Mouse (Mus musculus): Measurements from ENCODE around the gene Ovol3. TPM values are rescaled to one million over a fixed set of nuclear protein-coding genes. Genes with fewer than 3 reads are reported as not detected.
A peak's percentile ranks its signal among the peaks of the same experiment; 100 is the strongest.
"Not testable (repeated sequence)": the region's sequence is repeated elsewhere in the genome, so short reads cannot be mapped to it uniquely, and the experiment has no call there.

Ovol3 gene
- total RNA-seq, 2 experiments from 2014 or later, result not detected

DNA sequence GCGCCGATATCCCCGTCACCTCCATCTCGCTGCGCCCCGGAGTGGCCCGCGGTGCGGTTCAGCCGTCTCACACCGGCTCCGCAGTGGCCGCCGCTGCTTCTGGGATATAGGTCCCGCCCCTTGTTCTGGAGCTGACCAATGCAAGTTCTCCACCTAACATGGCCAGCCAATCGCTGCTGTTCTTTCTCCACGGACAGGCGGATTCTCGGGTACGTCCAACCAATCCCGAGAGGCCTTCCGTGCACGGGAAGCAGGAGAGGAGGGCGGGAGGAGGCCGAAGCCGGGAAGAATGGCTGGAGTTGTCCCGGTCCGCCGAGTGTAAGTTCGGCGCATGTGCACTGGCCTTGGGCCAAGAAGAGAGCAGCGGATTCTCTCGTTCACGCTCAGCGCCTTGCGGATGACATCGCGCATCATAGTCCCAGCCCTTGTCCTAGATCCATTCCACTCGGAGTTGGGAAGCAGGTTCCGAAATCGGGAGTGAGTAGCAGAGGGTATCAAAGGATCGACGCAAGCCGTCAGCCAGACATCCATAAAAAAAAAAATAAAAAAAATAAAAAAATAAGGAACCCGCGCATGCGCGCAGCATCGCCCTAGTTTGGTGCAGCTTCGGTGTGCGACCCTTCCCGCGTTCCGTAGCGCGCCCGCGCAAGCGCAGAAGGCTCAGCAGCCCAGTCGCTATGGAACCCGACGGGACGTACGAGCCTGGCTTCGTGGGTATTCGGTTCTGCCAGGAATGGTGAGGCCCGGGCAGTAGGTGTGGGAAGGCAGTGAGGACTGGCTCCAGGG is 3.7 kb downstream of the Ovol3 start, which contains the start of the genes Polr2i and Tbcb:
Gene Polr2i, plus strand, starts transcription at position 280 of the 786 bp plus-strand sequence.
Gene Tbcb, minus strand, starts transcription at position 604 of the 786 bp plus-strand sequence.
- intact Hi-C loops (cut with DNase I), result loop anchor here (2.0 kb wide), 1 partner anchor 47 kb away; no protein-coding TSS in a partner anchor
- DNase-seq, result peak; percentile 96 to 98

DNA sequence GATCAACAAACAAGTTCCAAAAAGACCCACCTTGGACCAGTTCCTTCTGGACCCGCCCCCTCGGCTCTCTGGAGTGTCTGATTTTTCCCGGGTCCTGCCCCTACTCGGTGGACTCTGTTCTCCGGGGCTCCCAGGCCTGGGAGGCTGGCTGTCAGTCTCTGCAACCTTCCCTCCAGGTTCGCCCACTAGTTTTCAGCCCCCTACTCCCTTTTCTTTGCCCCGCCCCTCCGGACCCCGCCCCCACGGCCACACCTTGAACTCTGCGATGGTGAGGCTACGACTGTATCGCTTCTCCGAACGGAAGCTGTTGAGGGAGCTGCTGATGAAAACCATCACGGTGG is 4.2 kb downstream of the Ovol3 start:
- intact Hi-C loops (cut with DNase I), result no loop called here
- DNase-seq, result no peak

DNA sequence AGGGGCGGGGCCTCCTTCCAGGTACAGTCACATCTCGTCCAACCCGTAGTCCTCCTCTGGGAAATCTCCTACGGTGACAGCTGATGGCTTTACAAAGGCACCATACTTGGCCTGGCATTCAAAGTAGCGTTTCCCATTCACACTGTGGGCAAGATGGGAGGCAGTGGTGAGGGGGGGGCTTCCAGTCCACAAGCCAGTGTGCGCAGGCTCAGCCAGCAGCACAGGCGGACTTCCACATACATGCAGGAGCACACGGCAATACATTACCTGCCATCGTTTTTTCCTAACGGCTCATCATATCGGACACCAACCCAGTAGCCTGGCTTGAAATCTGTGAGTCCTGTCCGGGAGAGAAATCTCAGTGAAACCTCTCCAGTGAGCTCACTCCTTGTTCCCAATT is 11.3 kb downstream of the Ovol3 start:
- intact Hi-C loops (cut with DNase I), result no loop called here
- no peak for DNase-seq

DNA sequence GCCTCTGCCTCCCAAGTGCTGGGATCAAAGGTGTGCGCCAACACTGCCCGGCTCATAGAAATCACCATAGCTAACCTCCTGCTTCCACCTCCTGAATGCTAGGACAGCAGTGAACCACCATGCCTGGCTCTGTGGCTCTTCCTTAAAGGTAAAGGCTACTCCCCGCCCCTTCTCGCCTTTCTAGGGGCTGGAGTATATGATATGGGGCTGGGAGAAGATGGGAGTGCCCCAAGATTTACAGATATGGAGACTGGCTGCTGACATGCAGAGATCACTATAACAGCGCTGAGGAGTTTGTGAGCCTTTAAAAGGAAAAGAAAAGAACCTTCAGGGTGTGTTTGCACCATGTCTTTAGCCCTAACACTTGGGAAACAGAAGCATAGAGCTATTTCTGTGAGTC is 13.3 kb downstream of the Ovol3 start:
- no peak for DNase-seq
- intact Hi-C loops (cut with DNase I), result no loop called here

DNA sequence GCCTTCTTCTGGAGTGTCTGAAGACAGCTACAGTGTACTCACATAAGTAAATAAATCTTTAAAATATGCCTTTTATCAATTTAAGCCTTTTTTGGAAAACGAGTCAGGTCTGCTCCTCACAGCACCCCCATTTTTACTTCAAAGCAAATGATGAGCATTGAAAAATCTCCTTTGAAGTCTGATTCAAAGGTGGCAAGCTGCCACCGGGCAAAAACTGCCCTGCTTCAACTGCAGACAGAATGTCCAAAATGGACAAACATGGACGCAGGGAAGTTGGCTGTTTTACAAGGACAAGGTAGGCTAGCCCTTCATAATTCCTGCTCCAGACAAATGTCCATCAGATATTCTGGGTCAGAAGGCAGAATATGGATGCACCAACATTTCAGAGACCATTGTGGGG is 14.1 kb downstream of the Ovol3 start:
- DNase-seq, result no peak
- intact Hi-C loops (cut with DNase I), result no loop called here

DNA sequence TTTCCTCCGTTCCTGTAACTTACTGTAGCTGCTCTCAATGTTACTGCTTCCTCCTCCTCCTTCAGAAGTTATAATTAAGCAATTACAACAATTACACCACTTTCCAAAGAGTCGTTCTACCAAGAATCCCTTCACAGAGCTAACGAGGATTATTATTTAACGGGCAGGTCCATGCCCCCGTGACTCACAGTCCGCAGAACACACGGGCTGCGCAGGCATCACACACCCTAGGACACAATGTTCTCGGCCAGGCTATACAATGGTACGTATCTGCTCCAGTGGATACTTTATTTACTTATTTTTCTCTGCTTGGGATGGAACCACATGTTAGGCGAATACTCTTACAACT is 15.5 kb downstream of the Ovol3 start:
- intact Hi-C loops (cut with DNase I), result no loop called here
- DNase-seq, result no peak

DNA sequence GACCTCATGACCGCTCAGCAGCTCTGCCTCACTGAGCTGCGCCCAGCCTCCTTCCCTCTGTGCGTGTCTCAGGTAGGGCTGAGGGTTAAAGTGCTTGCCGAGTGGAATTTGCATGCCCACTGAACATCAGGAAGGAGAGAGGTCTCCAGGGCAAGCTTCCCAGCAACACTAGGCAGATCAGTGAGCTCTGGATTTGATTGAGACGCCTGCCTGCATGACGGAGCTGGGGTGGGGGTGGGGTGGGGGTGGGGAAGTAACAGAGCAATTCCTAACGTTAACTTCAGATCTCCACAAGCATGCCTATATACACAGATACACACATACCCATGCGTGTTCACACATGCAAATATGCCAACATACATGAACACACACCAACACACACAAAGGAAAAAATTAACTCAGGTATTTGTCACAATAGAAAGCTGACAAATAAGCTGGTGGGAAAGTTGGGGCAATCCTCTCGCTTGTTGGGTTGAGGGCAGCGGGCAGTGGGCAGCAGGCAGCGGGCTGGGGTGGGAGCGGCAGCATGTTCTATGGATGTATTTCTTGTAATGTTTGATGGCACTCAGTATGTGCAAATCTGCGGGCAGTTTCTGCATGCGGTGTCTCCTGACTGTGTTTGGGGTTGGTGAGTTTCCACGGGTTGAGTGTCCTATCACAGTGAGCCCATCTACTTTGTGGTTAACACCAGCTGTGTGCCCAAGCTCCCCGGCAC is 16.1 kb downstream of the Ovol3 start:
- intact Hi-C loops (cut with DNase I), result loop anchor here (5.0 to 10.0 kb wide), 2 partner anchors 37 to 205 kb away; partner anchors contain the start of gene Cox7a1
- DNase-seq, result no peak

DNA sequence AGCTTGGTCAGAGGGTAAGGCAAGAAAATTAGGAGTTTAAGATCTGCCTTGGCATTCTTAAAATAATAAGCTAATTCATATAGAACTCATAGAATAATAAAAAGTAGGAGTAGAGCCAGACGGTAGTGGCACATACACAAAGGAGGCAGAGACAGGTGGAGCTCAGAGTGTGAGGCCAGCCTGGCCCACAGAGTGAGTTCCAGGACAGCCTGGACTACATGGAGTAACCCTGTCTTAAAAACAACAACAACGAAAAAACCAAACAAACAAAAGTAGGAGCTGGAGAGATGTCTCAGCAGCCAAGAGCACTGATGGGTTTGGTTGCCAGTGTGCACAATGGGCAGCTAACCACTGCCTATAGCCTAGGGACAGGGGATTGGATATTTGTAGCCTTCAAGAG is 18.2 kb downstream of the Ovol3 start:
- intact Hi-C loops (cut with DNase I), result loop anchor here (5.0 to 10.0 kb wide), 2 partner anchors 35 to 202 kb away; partner anchors contain the start of gene Cox7a1
- DNase-seq, result no peak

DNA sequence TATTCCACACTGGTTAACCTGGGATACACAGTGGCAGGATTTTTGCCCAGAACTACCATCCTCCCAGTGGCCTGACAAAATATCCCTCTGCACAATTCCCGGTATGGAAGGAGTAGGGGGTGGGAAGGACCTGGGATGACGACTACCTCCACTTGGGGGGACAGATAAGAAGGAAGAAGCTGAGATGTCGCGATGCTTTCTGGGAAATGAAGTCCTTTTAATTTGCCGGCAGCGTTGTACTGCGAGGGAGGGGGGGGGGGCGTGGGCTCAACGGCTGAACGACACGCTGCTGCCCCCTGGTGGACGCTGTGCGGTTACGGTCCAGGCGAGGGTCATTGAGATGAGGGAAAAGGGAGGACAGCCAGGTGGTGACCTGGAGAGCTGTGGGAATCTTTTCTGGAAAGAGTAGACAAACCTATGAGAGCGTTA is 18.8 kb downstream of the Ovol3 start:
- peak in 1 of 2 experiments; percentile 65 for DNase-seq
- intact Hi-C loops (cut with DNase I), result loop anchor here (5.0 to 10.0 kb wide), 2 partner anchors 34 to 202 kb away; partner anchors contain the start of gene Cox7a1

DNA sequence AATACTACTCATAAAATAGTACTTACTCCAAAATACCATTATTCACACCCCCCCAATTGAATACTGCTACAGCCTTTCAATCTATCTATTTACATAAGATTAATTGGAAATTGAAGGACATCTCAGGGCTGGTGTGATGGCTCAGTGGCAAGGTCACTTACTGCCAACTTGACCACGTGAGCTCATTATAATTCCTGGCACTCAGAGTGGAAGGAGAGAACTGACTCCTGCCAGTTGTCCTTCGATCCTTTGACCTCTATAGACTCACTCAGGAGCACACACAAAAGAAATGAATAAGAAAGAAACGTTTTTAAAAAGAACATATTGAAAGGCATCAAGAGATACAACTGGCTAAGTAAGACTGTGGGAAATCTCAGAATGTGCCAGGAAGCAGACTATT is 19.6 kb downstream of the Ovol3 start:
- DNase-seq, result no peak
- intact Hi-C loops (cut with DNase I), result loop anchor here (5.0 to 10.0 kb wide), 2 partner anchors 34 to 201 kb away; partner anchors contain the start of gene Cox7a1

DNA sequence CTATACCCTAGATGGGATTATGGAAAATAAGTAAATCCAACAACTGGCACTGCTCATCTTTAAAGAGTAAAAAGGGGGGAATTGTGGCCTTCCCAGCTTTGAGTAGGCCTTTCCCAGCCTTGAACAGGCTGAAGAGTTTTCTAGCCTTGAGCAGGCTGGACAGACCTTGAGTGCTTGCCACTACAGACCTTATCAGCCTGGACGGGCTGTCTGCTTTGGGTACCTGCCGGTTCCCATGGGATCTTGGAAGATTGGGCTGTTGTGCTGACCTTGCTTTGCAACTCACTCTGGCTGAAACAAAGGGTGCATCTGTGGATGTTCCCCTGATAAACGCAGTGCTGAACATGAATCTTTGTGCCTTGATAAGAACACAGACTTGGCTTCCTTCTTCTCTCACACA is 21.6 kb downstream of the Ovol3 start:
- intact Hi-C loops (cut with DNase I), result loop anchor here (10.0 kb wide), 1 partner anchor 199 kb away; no protein-coding TSS in a partner anchor
- DNase-seq, result no peak

DNA sequence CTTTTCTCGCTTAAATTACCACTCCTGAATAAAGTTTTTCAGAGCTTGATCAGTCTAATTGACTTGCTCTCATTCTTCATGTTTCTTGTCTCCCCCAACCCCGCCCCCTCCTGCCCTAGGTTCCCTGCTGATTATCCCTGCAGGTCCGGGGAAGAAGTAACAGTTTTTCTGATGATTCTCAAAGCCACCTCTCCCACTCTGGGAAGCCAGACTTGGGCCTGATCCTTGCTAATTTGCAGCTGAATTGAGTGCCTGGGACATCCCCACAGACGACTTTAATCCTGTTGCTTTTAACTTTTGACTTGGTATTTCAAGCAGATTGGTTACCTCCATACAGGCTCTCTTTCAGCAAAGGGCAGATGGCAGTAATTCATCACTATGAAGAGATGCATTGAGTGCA is 24.5 kb downstream of the Ovol3 start:
- DNase-seq, result no peak
- intact Hi-C loops (cut with DNase I), result loop anchor here (10.0 kb wide), 1 partner anchor 196 kb away; no protein-coding TSS in a partner anchor

DNA sequence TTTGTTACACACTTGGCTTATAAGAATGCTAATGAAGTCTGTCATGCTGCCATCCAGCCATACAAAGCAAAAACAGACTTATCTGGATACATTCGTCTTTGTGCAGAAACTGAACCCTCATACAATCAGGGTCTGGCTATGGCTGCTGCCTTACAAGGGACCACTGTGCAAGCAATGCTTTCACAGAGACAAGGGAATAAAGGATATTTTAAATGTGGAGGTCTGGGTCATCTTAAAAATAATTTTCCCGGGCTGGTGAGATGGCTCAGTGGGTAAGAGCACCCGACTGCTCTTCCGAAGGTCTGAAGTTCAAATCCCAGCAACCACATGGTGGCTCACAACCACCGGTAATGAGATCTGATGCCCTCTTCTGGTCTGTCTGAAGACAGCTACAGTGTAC is 29.2 kb downstream of the Ovol3 start:
- intact Hi-C loops (cut with DNase I); DNase-seq: not testable (repeated sequence)

DNA sequence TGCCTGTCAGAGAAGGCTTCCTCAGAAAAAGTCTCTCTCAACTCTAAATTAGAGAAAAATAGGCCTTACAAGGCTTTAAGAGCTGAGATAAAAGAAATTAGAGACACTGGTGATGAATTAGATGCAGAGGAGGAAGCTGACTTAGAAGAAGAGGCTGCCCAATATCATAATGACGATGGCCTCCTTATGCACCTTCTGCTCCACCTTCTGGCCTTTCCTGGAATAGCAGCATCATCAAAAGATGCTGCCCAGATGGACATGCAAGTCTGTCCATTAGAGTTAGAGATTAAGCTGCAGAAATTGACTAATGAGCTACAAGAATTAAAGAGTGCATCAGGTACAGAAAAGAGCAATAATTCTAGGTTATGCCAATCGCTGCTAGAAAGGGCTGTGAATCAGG is 30.1 kb downstream of the Ovol3 start:
- intact Hi-C loops (cut with DNase I), result loop anchor here (2.0 kb wide), 1 partner anchor 25 kb away; no protein-coding TSS in a partner anchor
- peak in 1 of 2 experiments; percentile 61 for DNase-seq

DNA sequence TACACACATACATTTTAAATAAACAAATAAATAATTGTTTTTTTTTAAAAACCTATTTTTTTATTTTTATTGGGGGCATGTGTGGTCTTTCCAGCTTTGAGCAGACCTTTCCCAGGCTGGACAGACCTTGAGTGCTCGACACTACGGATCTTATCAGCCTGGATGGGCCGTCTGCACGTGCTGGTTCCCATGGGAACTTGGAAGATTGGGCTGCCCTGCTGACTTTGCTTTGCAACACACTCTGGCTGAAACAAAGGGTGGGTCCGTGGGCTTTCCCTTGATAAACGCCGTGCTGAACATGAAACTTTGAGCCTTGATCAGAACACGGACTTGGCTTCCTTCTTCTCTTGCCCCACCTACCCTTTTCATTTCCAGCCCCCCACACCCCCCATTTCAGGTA is 31.1 kb downstream of the Ovol3 start:
- intact Hi-C loops (cut with DNase I), result loop anchor here (2.0 kb wide), 1 partner anchor 24 kb away; no protein-coding TSS in a partner anchor

DNA sequence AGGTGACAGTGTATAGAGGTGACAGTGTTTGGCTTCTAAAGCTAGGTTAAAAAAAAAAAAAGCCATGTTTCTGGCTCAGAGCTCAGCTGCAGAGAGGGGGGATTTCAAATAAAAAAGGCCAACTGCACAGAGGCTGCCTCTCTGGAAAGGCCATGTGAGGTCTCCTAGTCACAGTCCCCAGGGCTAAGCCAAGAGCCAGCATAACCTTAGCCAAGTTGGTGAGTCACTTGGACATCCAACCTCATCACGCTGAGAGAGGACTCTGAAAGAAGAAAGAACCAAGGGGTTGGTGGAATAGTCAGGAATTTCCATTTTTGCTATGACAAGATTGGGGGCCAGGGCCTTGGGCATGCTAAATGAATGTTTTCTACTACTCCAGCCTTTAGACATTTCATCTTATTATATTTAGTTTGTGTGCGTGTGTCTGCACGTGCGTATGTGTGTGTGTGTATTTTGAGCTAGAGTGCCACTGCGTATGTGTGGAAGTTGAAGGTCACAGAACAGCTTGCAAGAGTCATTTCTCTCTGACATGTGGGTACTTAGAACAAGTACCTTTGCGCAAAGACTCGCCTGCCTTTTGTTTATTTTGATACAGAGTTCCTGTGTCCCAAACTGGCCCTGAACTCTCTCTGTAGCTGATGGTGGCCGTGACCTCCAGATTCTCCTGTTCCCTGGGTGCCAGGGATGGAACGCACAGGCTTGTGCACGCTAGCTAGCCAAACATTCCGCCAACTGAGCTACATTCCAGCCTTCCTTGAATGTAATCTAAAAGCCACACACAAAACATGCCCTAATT is 32.4 kb downstream of the Ovol3 start:
- peak in 1 of 2 experiments; percentile 52 for DNase-seq
- intact Hi-C loops (cut with DNase I), result no loop called here

More for the DNA sequence above, 31.1 kb downstream of the Ovol3 start:
- DNase-seq, result no peak

DNA sequence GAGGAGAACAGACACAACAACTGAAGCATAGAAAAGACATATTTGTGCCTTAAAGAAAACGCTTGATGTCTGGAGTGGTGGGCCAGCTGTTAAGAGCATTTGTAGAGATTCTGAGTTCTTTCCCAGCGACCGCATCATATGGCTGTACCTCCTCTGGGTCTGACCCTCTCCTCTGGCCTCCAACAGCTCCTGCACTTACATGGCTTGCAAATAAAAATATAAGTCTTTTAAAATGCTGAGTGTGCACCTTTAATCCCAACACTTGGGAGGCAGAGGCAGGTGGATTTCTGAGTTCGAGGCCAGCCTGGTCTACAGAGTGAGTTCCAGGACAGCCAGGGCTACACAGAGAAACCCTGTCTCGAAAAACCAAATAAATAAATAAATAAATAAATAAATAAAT is 34.9 kb downstream of the Ovol3 start:
- intact Hi-C loops (cut with DNase I); DNase-seq: not testable (repeated sequence)

DNA sequence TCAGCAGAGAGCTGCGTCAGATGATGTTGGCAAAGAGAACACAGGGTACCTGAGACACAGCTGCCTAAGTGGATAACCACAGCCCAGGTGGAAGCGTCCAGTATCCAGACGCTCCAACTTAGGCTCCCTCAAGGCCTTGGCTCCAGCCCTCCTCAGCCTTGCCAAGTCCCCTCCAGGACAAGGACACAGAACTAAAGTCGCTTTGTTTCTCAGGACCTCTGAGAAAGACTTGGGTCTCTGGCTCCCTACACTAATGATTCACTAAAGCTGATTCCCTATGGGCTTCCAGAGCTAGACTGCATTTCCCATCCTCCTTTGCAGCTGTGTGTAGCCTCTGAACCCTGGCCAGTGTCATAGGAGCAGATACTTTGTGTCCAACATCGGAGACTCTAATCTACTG is 35.3 kb downstream of the Ovol3 start:
- intact Hi-C loops (cut with DNase I), result no loop called here
- DNase-seq, result no peak

DNA sequence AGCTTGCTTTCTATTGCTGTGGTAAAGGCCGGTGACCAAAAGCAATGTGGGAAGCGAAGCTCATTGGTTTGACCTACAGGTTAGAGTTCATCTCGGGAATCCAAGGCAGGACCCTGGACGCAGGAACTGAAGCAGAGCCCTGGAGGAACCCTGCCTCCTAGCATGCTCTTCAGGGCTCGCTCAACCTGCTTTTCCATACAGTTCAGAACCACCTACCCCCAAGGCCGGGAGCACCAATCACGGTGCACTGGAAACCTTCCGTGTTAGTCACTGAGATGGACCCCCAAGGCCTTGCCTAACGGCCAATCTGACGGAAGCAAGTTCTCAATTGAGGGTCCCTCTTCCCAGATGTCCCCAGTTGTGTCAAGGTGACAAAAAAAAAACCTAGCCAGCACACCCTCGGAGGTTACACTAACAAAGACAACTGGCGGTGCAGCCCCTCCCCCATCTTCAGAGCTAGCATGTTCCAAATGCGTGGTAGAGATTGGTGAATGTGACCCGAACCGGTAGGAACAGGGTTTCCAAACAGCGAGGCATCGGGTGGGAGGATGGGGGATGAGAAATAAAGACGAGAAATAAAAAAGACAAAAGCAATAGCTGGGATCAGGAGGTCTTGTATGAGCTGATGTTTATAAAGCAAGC is 35.9 kb downstream of the Ovol3 start:
- DNase-seq, result no peak
- intact Hi-C loops (cut with DNase I), result loop anchor here (2.0 to 10.0 kb wide), 2 partner anchors 15 to 685 kb away; partner anchors contain the start of genes Cox7a1 and Sipa1l3
